Mouse (Mus musculus) liver, postnatal 0 days (tissue): ENCODE measurements around the gene Dnase1l3. TPM values are rescaled to one million over a fixed set of nuclear protein-coding genes. Genes with fewer than 3 reads are reported as not detected.
A peak's percentile ranks its signal among the peaks of the same experiment; 100 is the strongest.

ENCODE experiments used
- ATAC-seq: fragments of 200-750 bp; cut with Nextera tagmentation; 2 replicates; pipeline ENCODE4 v1.8.0; 2017; ENCODE audit warnings: mild to moderate bottlenecking, moderate library complexity
- DNase-seq: peaks from one replicate; pipeline ENCODE4 v3.0.0-alpha.2; 2016
- H3K27ac ChIP-seq: fragments of 300-500 bp; sonication (generic); 2 replicates; pipeline ENCODE4 v1.5.1; 2014; ENCODE audit warnings: antibody characterized with exemption, moderate library complexity, mild to moderate bottlenecking, low read depth
- H3K27me3 ChIP-seq: fragments of 300-500 bp; sonication (generic); 2 replicates; pipeline ENCODE4 v1.6.1; 2014; ENCODE audit warnings: low read length, control low read depth, mixed read lengths; ENCODE audit not compliant: insufficient read depth
- H3K36me3 ChIP-seq: fragments of 300-500 bp; sonication (generic); replicated peaks from 2 replicates; pipeline ENCODE4 v1.6.1; 2014; ENCODE audit warnings: mild to moderate bottlenecking, control low read depth, low read length, moderate library complexity, mixed read lengths; ENCODE audit not compliant: insufficient read depth
- H3K4me1 ChIP-seq: fragments of 300-500 bp; sonication (generic); 2 replicates; pipeline ENCODE4 v1.6.1; 2014; ENCODE audit warnings: antibody characterized with exemption, mild to moderate bottlenecking, control low read depth; ENCODE audit not compliant: insufficient read depth
- H3K4me2 ChIP-seq: fragments of 300-500 bp; sonication (generic); 2 replicates; pipeline ENCODE4 v1.6.1; 2014; ENCODE audit warnings: low read depth, mild to moderate bottlenecking, low read length, moderate library complexity, mixed read lengths
- H3K4me3 ChIP-seq: fragments of 300-500 bp; sonication (generic); 2 replicates; pipeline ENCODE4 v1.5.1; 2014; ENCODE audit warnings: low read depth, low read length
- H3K9ac ChIP-seq: fragments of 300-500 bp; sonication (generic); replicated peaks from 2 replicates; pipeline ENCODE4 v1.6.1; 2014; ENCODE audit warnings: mild to moderate bottlenecking, moderate library complexity
- H3K9me3 ChIP-seq: fragments of 300-500 bp; sonication (generic); 2 replicates; pipeline ENCODE4 v1.6.1; 2016; ENCODE audit warnings: mild to moderate bottlenecking, control low read depth, low read length, mixed read lengths
- CTCF ChIP-seq: sonication (generic); IDR thresholded peaks from 2 replicates; pipeline ENCODE4 v1.5.1; 2016; ENCODE audit warnings: antibody characterized with exemption, low read depth
- EP300 ChIP-seq: IDR thresholded peaks from 2 replicates; pipeline ENCODE4 v1.6.1; 2016; ENCODE audit warnings: antibody characterized with exemption, low read depth, mild to moderate bottlenecking
- WGBS: fragments of 180-500 bp; shearing (Covaris S2); extraction: QIAGEN DNeasy Blood & Tissue Kit; methylation state at CpG from one replicate; pipeline ENCODE4 v1.1.7; 2014; ENCODE audit not compliant: insufficient replicate concordance; 5-methylcytosine and 5-hydroxymethylcytosine counted together
- polyA plus RNA-seq: library from polyadenylated mRNA; unstranded; fragments of >200 nt; fragmentation: Nextera tagmentation; extraction: Ambion mirVana; gene quantifications from 2 replicates; pipeline ENCODE4 v1.2.1, GENCODE M21; 2015

Gene Dnase1l3
- polyA plus RNA-seq, 1 experiment from 2014 or later: 13.2 TPM

- no peak for TF ChIP-seq CTCF
- no peak for TF ChIP-seq EP300
- Histone ChIP-seq H3K36me3 (peaks cover 18% of the 10 kb centered on the region), H3K9me3 (no peaks in the 10 kb centered on the region), H3K27me3 (no peaks in the 10 kb centered on the region), H3K4me3 (no peak overlapping the region), H3K4me2 (no peak overlapping the region), H3K9ac (no peak overlapping the region), H3K4me1 (peaks cover 11% of the 10 kb centered on the region), H3K27ac (no peak overlapping the region)
- DNase-seq (no peak), ATAC-seq (no peak)
These were observed 70.7 kb downstream of the Dnase1l3 start for GRCm38 (mm10) chr14:7923635-7924034.

GRCm38 (mm10) chr14:7921459-7921858, 72.9 kb downstream of the Dnase1l3 start:
- H3K36me3 ChIP-seq: peaks cover 27% of the 10 kb centered on the region
- ATAC-seq: no peak
- DNase-seq: no peak
- H3K9me3 ChIP-seq: no peaks in the 10 kb centered on the region
- no peak overlapping the region for H3K4me2 ChIP-seq
- H3K4me3 ChIP-seq: no peak overlapping the region
- no peak for TF ChIP-seq EP300
- no peak for TF ChIP-seq CTCF
- 39% methylated on average over 5 of the region's 5 CpGs for WGBS
- no peak overlapping the region for H3K9ac ChIP-seq
- no peaks in the 10 kb centered on the region for H3K27me3 ChIP-seq
- H3K27ac ChIP-seq: no peak overlapping the region
- peaks cover 19% of the 10 kb centered on the region for H3K4me1 ChIP-seq

- Histone ChIP-seq H3K27me3 (no peaks in the 10 kb centered on the region), H3K4me1 (peaks cover 19% of the 10 kb centered on the region), H3K4me2 (no peak overlapping the region), H3K9me3 (no peaks in the 10 kb centered on the region), H3K9ac (no peak overlapping the region), H3K4me3 (no peak overlapping the region), H3K36me3 (peaks cover 24% of the 10 kb centered on the region), H3K27ac (no peak overlapping the region)
- TF ChIP-seq EP300 (no peak), CTCF (no peak)
- no peak for DNase-seq
- 67% methylated on average over 4 of the region's 4 CpGs for WGBS
- no peak for ATAC-seq
These were observed 74.5 kb downstream of the Dnase1l3 start for GRCm38 (mm10) chr14:7919921-7920320.

- Histone ChIP-seq H3K9ac (no peak overlapping the region), H3K4me3 (no peak overlapping the region), H3K27ac (0 out of 2 replicates have a peak overlapping the region, but pooled peaks have one; percentile 24), H3K9me3 (no peaks in the 10 kb centered on the region), H3K36me3 (peaks cover 24% of the 10 kb centered on the region), H3K4me1 (peaks cover 19% of the 10 kb centered on the region), H3K4me2 (no peak overlapping the region), H3K27me3 (no peaks in the 10 kb centered on the region)
- 67% methylated on average over 5 of the region's 5 CpGs for WGBS
- DNase-seq (no peak), ATAC-seq (no peak)
- no peak for TF ChIP-seq EP300
- no peak for TF ChIP-seq CTCF
These were observed 75.1 kb downstream of the Dnase1l3 start for GRCm38 (mm10) chr14:7919309-7919708.

GRCm38 (mm10) chr14:7918150-7918991, 76.0 kb downstream of the Dnase1l3 start:
- DNase-seq (no peak), ATAC-seq (peak; percentile 53; the same call in 1 of the 2 replicates)
- H3K4me3 ChIP-seq: no peak overlapping the region
- no peaks in the 10 kb centered on the region for H3K9me3 ChIP-seq
- no peak overlapping the region for H3K9ac ChIP-seq
- peaks cover 19% of the 10 kb centered on the region for H3K4me1 ChIP-seq
- H3K27me3 ChIP-seq: no peaks in the 10 kb centered on the region
- peaks cover 23% of the 10 kb centered on the region for H3K36me3 ChIP-seq
- TF ChIP-seq CTCF: no peak
- TF ChIP-seq EP300: no peak
- no peak overlapping the region for H3K4me2 ChIP-seq
- peak overlapping the region; percentile 24; the same call in 1 of the 2 replicates for H3K27ac ChIP-seq
- 36% methylated on average over 6 of the region's 6 CpGs for WGBS

Other genes starting within 250 kb of the Dnase1l3 start
- not detected in 2 replicates for gene Gm26661, start 203.0 kb downstream of the Dnase1l3 start, polyA plus RNA-seq
- 2.5 and 2.9 TPM in 2 replicates for gene Flnb, start 176.6 kb downstream of the Dnase1l3 start, polyA plus RNA-seq
- not detected in 2 replicates for gene Gm45521, start 37.3 kb downstream of the Dnase1l3 start, polyA plus RNA-seq
- 29.8 and 34.0 TPM in 2 replicates for gene Abhd6, start 8.3 kb upstream of the Dnase1l3 start, polyA plus RNA-seq
- 19.2 and 19.3 TPM in 2 replicates for gene Rpp14, start 85.8 kb upstream of the Dnase1l3 start, polyA plus RNA-seq
- 15.7 and 17.8 TPM in 2 replicates for gene Pxk, start 103.6 kb upstream of the Dnase1l3 start, polyA plus RNA-seq
- gene Pdhb, start 178.5 kb upstream of the Dnase1l3 start, polyA plus RNA-seq: 119 and 125 TPM in 2 replicates
- 9.7 and 10.0 TPM in 2 replicates for gene Kctd6, start 219.6 kb upstream of the Dnase1l3 start, polyA plus RNA-seq